16 mouse cellular contexts compared by ENCODE assay signal in genomic region chr11:79575383-79576073, GRCm38 (mm10). TPM values are rescaled to one million over a fixed set of nuclear protein-coding genes. Genes with fewer than 3 reads are reported as not detected.
"Had no signal": no experiment of that assay in that cellular context is flagged by ENCODE, and none has a peak within 500 bp of the region (broad histone marks: within the 10 kb centered on the region; RNA-seq: fewer than 3 reads in every experiment).

No protein-coding gene starts in this region.

- H3K27ac ChIP-seq: limb, embryonic 12.5 days; liver, embryonic 13.5 days; lung, embryonic 15.5 days; macrophage; midbrain, embryonic 15.5 days; neural tube, embryonic 13.5 days had no signal

- DNase-seq: kidney, postnatal 25 days; liver; liver, embryonic 13.5 days; liver, postnatal 0 days; lung, postnatal 14 days; retina, postnatal 1 day; right cerebral cortex, postnatal 4 days; spleen, adult 18-20 months; thymus, adult 18-20 months had no signal

- H3K9me3 ChIP-seq: limb, embryonic 12.5 days; liver, embryonic 13.5 days; lung, embryonic 15.5 days; megakaryocyte, embryonic 14.5 days; midbrain, embryonic 15.5 days; neural tube, embryonic 13.5 days had no signal

- ATAC-seq: liver, postnatal 0 days; midbrain, embryonic 15.5 days had no signal

- H3K4me1 ChIP-seq: liver, embryonic 13.5 days; lung, embryonic 15.5 days; midbrain, embryonic 15.5 days; neural tube, embryonic 13.5 days had no signal

- H3K27me3 ChIP-seq: limb, embryonic 12.5 days; liver, embryonic 13.5 days; lung, embryonic 15.5 days; megakaryocyte, embryonic 14.5 days; midbrain, embryonic 15.5 days; neural tube, embryonic 13.5 days had no signal

- H3K4me2 ChIP-seq: limb, embryonic 12.5 days; liver, embryonic 13.5 days; lung, embryonic 15.5 days; midbrain, embryonic 11.5 days; midbrain, embryonic 15.5 days; neural tube, embryonic 13.5 days had no signal

- H3K9ac ChIP-seq: limb, embryonic 12.5 days; liver, embryonic 13.5 days; liver, postnatal 0 days; lung, embryonic 15.5 days; midbrain, embryonic 15.5 days; neural tube, embryonic 13.5 days had no signal

- H3K4me3 ChIP-seq: limb, embryonic 12.5 days; liver, embryonic 13.5 days; lung, embryonic 15.5 days; megakaryocyte, embryonic 14.5 days; midbrain, embryonic 15.5 days; neural tube, embryonic 13.5 days had no signal

RNA-seq across cellular contexts. Expression of gene Evi2b, which starts 52.0 kb away (rescaled TPM):
- polyA plus RNA-seq: midbrain, embryonic 15.5 days had no signal
